Mouse (Mus musculus): Measurements from ENCODE around the gene Adcy3.

DNA sequence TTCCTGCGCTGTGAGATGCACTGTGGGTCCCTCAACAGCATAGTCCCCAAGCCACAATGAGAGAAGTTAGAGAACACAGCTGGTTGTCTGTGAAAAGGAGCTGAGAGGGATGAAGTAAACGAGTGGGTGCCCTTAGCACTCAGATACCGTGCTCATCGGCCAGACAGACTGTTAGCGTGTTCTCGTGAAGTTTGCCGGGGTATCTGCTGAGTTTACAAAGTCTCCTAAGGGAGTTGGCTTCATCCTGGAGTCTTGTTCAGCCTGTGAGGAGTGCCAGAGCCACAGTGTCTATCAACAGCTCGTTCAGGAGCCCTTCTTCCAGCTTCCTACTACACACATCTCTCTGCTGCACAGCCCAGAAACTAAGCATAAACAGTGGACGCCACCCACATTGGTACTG lies 16.8 kb upstream of the Adcy3 start:
- no peak for TF ChIP-seq GATA1 (IDR thresholded peaks at IDR 0.05; ENCODE audit: borderline replicate concordance, low read length)
- no peak for TF ChIP-seq FLI1 (IDR thresholded peaks at IDR 0.05; ENCODE audit: low read length)

Measured in megakaryocyte, embryonic 14.5 days (primary cell).